ENCODE assay signal across 8 mouse cellular contexts in the genomic region with DNA sequence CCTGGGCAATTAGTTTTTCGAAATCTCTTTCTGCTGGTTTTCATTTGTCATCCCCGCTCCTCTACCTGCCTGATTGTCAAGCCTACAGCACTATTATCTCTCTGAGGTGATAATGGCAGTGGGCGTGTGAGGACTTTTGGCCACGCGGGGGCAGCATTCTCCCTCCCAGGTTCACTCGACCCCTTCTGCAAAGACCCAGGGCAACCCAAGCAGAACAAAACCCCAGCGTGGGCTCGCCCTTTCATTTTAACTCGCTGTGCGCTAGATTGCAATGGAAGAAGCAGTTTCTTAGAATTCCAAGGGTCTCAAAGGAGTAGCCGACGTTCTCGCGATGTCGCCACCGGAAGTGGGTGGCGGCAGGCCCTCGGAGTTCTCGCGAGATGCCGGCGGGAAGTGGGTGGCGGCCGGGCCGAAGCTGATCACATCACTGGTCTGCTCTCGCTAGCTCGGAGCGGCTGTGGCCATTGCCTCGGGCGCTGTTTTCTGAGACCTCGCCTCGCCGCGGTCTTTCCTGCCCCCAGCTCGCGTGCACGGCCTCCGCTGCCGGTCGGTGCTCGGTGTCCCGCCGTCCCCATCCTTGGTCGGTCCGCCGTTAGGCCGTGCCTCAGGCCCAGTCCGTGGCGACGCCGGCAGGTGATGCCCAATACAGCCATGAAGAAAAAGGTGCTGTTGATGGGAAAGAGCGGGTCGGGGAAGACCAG. TPM values are rescaled to one million over a fixed set of nuclear protein-coding genes. Genes with fewer than 3 reads are reported as not detected.
A peak's percentile ranks its signal among the peaks of the same experiment; 100 is the strongest.
DNase-seq lines count a peak whose midpoint lies in the region; ATAC-seq and TF ChIP-seq lines count a peak whose summit lies in the region.

A gene (plus strand): TSS at position 386 of the 701 bp plus-strand sequence.

- H3K9me3 ChIP-seq in hindbrain, embryonic 13.5 days = no peaks in the 10 kb centered on the region

- in situ Hi-C loops in Patski (cut with MboI; ENCODE audit: low pct_unique_long_range_greater_than_20kb) = loop anchor here (5.0 to 25.0 kb wide), 2 partner anchors 122 to 262 kb away; no protein-coding TSS in a partner anchor

- CTCF ChIA-PET in Patski (lab: Charles Lee) = interaction anchor here (1.0 to 1.9 kb wide), 2 partner anchors 10 to 32 kb away, joined by 3 to 5 read pairs; no protein-coding TSS in a partner anchor

- peak within 1 kb of the TSS; percentile 98 for H3K27ac ChIP-seq in hindbrain, embryonic 13.5 days

- H3K4me2 ChIP-seq in hindbrain, embryonic 13.5 days = peak within 1 kb of the TSS; percentile 97

- WGBS in hindbrain, embryonic 13.5 days = under 1% methylated on average over 53 of the region's 53 CpGs

- H3K4me3 ChIP-seq in hindbrain, embryonic 13.5 days = peak within 1 kb of the TSS; percentile 86

- H3K4me1 ChIP-seq in hindbrain, embryonic 13.5 days (replicated peaks) = peaks cover 31% of the 10 kb centered on the region

- DNase-seq in Patski (ENCODE audit: low read depth, low spot score) = peak; percentile 63
- peak; percentile 97 for DNase-seq in cerebellum, postnatal 14 days
- peak; percentile 91 to 92 for DNase-seq in frontal cortex, postnatal 14 days (ENCODE audit: low spot score in 2 of 2)
- peak; percentile 91 to 93 for DNase-seq in layer of hippocampus, postnatal 25 days (ENCODE audit: extremely low spot score in 1 of 2, low spot score in 1 of 2)
- peak; percentile 97 for DNase-seq in lung, postnatal 25 days (ENCODE audit: low spot score)
- peak; percentile 96 for DNase-seq in retina, embryonic 14.5 days (ENCODE audit: low spot score)
- peak; percentile 97 for DNase-seq in thymus, postnatal 4 days

- peak; percentile 89 for TF ChIP-seq CTCF in Patski (IDR thresholded peaks at IDR 0.05)

- POLR2A ChIA-PET in Patski (lab: Charles Lee) = no interaction called here

- peak within 1 kb of the TSS; percentile 97 for H3K9ac ChIP-seq in hindbrain, embryonic 13.5 days

- H3K36me3 ChIP-seq in hindbrain, embryonic 13.5 days = peaks cover 16% of the 10 kb centered on the region

- ATAC-seq in Patski = peak; percentile 94
- ATAC-seq in hindbrain, embryonic 13.5 days (ENCODE audit: low FRiP score) = peak; percentile 98

- H3K27me3 ChIP-seq in Patski = no peaks in the 10 kb centered on the region
- 0 out of 2 replicates have a peak, but pooled peaks cover 3% of the 10 kb centered on the region for H3K27me3 ChIP-seq in hindbrain, embryonic 13.5 days

RNA-seq across cellular contexts. Expression of the gene that starts here (rescaled TPM):
- polyA plus RNA-seq in Patski (2021) = 66.0 TPM
- polyA plus RNA-seq in hindbrain, embryonic 13.5 days (2015; fragmentation: Nextera tagmentation; extraction: Ambion mirVana) = 105 and 106 TPM in 2 replicates
- 100 to 1,000 TPM; 138 to 147 TPM for total RNA-seq in layer of hippocampus, postnatal 25 days (2021)

Comparison
In these comparisons a context has a peak if more than half of its experiments do, and no peak if none do; other contexts are left out.
1. Peak in every context shown above with its lines: DNase-seq, ATAC-seq, H3K4me3 ChIP-seq and H3K27ac ChIP-seq.